Mouse (Mus musculus): ENCODE data around the gene Aif1.

The Aif1 gene

DNA sequence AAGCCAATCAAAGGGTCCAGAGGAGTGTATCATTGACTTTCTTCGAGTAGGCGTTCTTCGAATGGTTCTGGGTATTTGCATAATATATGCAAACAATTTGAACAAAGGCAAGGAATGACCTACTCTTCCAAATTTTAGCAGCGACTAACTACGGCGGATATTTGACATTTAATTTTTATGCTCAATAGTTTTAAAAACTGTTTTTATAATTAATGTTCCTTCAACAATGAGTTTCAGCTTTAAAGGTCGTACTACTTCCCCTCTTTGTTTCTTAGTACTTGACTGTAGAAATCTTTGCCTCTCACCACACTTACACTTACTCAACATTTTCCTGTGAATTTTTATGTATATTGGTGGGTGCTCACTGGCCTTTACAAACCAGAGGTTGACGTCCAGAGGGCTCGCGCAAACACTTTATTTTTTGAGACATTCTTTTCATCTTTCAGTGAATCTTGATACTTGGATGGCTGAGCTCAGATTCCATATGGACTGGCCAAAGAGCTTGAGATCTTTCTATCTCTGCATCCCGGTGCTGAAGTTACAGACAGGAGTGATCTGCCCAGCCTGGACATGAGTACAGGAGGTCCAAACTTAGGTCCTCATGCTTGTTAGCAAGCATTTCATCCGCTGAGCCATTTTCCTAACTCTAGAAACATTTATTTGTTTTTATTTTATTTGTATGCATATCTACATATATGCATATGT lies 10.3 kb downstream of the Aif1 start:
- no peak for DNase-seq

DNA sequence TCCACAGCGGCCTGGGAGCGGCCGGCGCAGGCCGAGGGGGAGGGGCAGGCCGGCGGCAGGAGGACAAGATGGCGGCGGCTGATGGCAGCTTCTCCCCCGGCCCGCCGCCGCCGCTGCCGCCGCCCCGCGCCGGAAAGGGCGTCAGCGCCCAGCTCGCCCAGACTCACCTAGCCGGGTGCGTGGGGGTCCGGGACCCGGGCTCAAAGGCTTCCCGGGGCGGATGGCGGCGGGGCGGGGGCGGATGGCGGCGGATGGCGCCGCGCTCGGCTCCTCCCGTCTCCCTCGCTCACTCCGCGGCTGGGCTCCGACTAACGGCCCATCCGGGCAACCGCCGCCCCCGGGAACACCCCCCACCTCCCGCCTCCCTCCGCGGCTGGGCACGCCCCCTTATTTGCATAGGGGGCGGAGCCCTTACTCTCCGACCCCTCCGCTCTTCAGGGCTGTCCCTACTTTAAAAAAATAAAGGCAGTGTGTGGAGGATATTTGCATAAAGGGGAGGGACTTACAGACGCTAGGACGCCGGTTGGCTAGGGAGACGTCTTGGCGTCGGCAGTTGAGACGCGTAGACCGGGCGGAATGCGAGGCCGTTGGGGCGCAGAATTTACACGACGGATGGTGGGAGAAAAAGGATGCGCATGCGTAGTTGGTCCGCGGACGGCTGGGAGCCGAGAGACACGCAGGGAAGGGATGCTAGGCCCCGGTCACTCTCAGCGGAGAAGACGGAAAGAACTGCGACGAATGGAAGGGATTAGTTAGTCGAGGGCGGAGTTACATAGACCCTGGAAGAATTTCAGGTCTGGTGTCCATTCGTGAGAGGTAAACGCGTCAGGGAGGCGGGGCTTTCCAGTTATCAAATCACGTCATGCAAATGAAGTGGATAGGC lies 11.1 kb downstream of the Aif1 start, which contains the start of gene Prrc2a:
Prrc2a (minus strand) TSS at position 330 of the 883 bp plus-strand sequence.
- peak; percentile 98 to 99 for DNase-seq

DNA sequence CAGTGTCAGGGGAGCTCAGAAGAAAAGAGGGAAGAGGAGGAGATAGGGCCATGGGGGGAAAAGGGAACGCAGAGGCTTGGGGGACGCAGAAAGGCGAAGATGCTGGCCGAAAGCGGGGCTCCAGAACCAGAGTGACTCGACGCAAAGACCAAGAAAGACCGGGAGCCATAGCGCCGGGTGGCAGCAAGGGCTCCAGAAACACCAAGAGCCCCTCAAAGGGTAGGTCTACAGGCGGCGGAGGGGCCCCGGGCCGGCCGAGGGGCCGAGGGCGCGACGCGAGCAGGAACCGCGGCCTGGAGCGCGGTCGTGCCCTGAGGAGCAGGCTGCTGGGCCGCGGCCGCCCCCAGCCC lies 11.7 kb downstream of the Aif1 start:
- no peak for DNase-seq

DNA sequence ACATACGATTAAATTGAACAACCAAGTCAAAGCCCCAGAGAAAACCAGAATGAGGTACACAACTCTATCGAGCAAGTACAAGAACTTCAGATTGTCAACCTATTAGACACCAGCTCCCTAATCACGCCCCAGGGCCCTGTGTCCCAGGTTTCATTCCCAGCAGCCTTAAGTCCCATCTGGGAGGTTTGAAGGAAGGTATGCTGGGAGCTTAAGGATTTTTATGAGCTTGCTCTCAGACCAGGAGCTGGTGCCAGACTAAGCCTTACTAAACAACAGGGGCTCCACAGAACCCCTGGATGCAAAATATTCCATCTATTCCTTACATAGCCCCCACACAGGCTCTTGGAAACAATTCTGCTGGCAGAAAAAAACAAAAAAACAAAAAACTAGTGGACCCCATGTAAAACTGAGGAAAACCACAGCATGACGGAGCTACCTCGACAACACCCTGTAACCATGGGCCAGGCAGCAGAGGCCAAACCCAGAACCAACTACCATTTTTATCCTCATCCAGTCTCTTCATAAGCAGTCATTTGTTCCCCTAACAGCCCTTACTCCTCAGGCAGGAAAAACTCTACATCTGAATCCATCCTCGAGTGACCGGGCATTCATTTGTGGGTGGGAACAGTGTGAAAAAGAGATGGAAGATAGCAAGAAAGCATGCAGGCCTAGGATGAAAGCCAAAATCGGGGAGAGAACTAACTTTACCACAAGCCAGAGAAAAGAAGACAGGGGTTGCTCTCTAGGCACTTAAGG lies 12.4 kb downstream of the Aif1 start:
- no peak for DNase-seq

DNA sequence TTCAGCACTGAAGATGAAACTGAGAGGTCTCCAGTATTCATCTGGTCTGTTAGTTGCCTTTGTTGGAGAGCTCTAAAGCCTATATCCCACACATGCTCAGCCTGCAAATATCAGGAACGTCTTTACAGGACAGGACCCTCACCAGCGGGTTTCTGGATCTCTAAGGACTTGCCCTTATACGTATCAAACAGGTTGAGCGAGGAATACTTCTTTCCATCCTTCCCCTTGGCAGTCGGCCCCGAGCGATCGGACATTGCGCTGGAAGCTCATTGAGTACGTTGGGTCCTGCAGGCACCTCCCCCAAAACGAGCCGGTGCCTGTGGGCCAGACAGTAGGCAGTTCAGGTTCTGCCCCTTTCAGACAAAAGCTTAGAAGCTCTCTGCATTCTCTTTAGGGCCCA lies 13.1 kb downstream of the Aif1 start:
- DNase-seq = peak in 1 of 2 experiments; percentile 41

DNA sequence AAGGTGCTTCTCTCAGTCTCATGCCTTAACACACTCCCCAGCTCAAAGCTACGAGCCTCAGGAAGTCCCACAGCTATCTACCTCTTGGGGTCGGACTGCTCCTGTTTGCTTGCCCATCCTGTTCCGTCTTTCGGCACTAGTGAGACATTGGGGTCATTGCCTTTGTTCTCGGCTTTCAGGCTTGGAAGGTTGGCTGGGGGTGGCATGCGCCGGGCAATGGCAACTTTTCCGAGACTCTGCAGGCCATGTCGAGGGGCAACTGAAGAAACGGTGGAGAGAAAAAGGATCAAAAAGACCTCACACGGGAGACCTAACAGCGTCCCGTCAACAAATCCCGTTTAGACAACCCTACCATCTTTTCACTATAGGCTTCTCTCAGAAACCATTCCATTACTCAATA lies 13.7 kb downstream of the Aif1 start:
- no peak for DNase-seq

DNA sequence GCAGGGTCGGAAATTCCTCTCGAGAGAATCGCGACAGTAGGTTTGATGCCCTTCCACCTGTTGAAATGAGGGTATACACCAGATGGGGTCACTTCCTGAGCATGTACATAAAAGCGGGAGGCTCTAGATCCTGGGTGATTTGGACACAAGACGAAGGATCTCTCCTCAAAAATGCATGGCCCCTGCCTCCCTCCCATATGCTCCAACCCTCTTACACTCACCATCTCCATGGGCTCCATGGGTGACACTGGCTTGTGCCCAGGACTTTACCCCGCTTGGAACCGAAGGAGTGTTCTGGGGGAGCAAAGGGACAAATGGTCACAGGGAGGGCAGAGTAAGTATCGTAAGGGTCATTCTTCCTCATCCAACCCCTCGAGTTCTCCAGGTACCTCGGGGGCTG lies 14.4 kb downstream of the Aif1 start:
- DNase-seq = no peak

DNA sequence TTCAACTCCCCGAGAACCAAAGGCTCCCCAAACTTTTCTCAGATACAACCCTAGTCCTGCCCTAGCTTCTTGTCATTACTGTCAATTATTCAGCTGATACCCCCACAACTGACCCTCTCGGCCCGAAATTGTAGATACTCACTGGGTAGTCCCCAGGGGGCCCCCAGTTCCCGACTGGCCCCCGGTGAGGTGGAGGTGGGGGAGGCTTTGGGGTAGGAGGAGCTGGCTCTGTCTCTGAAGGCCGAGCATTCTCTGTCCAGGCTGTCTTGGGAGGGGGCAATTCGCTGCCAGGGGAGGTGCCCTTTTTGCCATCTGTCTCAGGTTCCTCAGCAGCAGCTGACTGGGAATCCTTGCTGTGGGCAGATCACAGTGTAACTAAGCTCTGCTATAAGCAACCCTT lies 16.2 kb downstream of the Aif1 start:
- no peak for DNase-seq

DNA sequence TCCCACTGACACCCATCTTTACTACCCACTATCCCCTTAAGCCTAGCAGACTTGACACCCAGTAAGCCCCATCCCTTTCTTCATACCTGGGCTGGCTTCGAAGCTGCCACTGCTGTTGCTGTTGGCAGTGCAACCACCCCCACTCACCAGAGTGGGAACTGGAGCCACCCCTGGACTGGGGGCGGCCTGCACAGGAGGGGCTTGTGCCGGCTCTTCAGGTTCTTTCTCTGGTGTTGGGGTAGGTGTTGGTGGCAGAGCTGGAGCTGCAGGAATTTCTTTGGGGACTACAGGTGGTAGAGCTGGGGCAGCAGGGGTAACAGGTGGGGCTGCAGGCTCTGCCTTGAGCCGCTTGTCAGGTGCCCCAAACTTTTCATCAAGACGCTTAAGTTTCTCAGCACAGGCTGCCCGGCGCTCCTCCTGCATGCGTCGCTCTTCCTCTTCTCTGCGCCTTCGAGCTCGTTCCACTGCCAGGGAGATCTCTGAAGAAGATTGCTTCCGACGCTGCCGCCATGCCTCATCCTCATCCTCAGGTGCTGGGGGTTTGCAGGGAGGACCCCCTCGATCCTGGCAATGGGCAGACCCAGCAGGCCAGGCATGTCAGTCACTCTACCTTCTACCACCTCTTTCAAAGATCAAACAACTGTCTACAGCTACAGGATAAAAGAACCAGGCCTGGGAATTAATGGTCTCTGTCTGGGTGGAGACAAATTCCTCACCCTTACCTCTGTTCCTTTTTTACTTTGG lies 16.8 kb downstream of the Aif1 start:
- peak in 1 of 2 experiments; percentile 2 for DNase-seq

DNA sequence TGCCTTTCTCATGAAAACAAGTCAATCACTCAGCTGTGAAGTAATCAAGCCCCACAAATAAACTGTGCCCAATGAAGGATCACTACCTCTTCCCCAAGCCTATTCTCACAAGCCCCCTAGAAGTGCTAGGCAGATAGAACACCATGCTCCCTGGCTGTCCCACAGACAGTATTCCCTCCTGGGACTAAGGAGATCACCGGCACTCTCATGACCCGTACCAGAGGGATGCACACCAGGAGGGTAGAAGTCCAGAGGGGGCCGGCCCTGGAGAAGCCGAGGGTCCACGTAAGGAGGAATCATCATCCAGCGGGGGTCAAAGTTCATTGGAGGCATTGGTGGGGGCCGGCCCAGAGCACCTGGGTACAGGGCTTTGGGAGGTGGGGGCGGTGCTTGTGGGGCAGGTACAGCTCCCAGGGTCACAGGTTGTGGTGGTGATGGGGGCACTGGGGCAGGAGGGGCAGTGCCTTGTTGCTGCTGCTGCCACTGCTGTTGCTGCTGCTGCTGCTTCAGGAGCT lies 18.1 kb downstream of the Aif1 start:
- no peak for DNase-seq

DNA sequence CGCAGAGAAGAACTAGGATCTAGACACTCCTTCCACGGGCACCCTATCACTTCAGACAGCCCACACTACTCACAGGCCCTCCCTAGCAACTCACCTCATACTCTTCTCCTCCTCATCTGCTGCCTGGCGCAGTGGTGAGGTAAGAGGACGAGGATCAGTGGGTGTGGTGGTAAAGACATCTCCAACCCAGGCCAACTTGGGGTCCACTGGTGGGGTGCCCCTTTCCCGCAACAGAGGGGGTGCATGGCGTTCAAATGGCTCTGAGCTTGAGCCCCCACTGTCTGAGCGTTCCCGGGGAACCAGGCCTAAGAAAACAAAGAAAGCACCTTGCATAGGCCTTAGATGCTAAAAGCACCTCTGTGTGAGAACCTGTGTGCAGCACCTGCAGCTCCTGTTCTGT lies 18.6 kb downstream of the Aif1 start:
- no peak for DNase-seq

DNA sequence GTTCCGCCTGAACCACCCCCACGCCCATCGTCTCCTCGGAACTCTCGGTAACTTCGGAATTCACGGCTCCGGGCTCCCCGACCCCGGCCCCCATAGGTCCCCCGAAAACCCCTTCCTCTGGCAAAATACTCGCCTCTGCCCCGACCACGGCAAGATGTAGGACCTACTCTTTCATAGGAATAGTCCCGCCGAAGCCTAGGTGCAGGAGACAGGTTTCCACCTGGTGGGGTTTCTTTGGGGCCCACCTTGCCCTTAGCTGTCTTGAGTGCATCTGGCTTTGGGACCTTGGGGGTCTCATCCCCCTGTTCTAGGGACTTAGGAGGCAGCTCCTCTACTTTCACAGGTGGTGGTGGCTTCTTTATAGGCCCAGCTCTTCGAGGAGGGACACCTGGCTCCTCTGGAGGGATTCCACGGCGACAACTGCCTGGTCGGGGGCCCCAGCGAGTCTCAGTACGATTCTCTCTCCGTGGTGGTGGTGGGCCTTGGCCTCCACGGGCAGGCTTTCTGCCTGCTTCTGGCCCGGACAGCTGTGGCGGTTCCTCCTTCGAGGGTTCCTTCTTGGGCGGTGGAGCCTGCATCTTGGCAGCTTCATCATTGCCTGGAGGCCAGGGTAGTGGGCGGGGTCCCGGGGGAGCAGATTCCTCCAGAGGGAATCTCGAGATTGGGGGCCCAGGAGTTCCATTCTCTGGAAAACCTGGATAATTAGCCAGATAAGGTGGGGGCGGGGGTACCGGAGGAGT lies 19.2 kb downstream of the Aif1 start:
- DNase-seq = no peak

DNA sequence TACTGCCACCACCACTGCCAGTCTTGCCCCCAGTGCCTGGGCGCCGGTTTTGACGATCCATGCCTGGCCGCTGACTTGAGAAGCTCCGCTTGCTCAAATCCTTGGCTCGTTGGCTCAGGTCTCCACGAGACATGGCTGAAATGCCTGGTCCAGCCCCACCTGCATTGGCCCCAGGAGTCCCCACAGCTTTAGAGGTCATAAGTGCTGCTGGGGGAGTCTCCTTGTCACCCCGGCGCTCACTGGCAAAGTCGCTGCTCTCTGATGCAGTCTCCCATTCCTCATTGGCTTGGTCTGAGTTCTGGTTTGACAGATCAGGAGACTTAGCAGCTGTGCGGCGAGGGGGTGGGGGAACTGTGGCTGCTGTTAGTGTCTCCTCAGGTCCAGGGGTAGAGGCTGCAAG lies 20.4 kb downstream of the Aif1 start:
- DNase-seq = no peak

DNA sequence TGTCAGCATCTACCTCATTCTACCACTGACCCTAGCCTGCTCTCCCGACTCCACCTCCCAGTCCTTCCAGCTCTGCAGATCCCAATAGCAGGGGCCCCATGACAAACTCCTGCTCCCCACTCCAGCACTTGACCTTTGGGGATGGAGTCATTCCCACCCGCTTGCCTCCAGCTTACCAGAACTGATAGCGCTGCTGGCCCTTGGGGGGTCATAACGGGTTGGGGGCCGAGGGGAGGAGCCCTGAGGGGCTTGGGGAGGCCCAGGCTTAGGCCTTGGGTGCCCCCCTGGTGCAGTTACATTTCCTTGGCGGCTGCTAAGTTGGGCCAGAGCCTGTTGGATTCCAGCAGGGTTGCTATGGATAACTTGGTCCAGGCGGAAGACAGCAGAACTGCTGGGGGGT lies 21.3 kb downstream of the Aif1 start:
- DNase-seq = no peak

DNA sequence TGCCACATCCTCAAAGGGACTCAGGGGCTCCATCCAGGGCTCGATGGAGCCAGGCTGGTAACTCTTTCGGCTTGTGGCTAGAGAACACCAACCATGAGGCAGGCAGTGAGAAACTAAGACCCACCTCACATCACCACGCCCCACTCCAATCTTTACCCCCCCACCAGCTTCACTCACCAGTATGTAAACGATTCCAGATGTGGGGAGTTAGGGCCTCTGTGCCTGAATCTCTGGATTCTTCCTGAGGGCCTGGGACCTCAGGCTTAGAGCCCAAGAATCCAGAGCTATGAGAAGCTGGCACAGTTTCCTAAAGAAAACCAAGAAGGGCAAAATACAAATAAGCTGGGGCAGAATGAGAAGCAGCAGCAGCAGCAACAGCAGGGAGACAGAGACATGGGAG lies 21.9 kb downstream of the Aif1 start:
- no peak for DNase-seq

DNA sequence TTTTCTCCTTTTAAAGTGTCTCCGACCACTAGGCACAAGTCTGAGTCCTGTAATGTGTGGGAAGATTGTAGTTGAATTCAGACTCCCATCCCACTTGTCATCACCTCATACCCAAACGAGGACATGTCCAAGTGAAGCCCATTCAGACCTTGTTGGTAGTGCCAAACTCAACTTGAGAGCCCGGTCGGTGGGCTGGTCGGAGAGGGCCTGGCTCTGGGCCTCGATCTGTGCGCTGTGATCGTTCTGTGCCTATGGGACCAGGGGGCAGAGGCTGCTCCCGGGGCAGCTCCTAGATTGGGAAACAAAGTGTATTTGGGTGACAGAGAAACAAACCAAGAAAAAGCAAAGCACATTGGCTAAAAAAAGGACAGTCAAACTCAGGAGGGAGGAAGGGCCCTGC lies 22.8 kb downstream of the Aif1 start:
- no peak for DNase-seq

DNA sequence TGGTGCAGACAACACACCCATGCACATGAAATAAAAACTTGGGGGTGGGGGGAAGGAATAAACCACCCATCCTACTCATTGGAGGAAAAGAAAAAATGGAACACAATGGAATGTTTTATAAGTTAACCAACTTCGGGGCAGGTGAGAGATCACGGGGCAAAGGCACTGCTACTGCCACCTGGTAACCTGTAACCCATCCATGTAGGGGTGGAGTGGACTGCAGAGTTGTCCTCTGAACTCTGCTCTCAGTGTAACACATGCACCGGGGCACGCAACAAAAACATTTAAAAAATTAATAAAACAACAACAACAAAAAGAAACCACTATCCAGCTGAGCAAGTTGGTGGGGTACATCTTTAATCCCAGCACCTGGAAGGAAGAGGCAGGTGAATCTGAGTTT lies 23.7 kb downstream of the Aif1 start:
- no peak for DNase-seq

DNA sequence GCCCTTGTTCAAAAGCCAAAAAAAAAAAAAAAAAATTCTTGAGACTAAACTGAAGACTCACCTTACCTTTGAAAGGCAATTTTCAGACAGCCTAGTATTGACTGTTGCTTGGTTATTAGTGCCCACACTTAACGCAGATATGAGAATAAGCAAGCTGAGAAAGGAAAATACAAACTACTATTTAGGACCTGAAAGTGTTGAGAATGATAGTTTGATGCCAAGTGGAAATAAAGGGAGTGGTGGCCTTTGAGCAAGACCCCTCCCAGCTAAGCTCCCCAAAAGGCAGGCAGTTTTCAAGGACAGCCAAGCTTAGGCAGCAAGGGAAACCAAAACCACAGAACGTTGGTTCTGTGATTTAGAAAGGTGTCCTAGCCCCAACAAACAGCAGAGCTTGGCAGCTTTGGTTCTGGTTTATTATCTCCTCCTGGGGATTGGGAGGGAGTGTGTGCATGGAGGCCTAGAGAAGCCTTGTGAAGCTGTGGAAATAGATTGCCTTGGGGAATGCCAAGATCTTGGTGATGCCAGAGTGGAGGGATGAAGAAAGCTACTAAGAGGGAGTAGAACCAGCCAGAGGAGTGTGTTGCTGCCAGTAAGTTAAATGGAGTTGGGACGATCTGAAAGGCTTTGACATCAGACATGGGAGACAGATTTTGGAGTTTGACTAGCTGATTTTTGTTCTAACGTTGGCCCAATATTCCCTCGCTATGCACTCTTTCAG lies 27.8 kb downstream of the Aif1 start:
- no peak for DNase-seq

DNA sequence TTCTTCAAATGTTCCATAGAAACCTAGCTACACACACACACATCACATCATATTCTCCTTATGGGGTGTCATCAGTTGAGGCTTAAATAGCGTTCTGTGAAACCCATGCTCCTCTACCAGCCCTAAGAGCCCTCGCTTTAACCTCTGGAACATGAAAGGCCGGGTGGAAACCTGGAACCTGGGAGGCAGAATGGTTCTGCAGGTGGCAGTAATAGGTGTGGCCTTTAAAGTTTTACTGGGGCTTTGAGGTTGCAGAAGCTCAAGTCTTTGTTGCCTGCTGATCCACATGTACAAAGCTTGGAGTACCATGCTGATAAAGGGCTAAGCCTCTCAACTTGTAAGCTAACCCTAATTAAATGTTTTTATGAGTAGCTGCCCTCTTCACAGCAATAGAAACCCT lies 28.5 kb downstream of the Aif1 start:
- no peak for DNase-seq

DNA sequence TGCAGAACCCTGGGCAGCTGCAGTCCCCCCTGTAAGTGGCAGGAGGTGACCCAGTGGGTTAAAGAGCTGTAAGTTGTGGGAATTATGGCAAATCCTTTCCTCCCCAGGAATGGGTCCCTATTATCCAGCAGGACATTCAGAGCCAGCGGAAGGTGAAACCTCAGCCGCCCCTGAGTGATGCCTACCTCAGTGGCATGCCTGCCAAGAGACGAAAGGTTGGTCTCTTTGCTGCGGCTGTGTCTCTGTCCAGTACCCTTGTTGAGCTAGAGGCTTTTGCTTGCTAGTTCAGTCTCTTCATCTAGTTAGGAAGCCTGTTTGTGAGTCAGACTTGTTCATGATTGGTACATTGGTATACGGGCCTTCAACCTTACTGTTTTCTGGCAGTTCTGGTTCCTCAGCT lies 29.7 kb downstream of the Aif1 start:
- no peak for DNase-seq

DNA sequence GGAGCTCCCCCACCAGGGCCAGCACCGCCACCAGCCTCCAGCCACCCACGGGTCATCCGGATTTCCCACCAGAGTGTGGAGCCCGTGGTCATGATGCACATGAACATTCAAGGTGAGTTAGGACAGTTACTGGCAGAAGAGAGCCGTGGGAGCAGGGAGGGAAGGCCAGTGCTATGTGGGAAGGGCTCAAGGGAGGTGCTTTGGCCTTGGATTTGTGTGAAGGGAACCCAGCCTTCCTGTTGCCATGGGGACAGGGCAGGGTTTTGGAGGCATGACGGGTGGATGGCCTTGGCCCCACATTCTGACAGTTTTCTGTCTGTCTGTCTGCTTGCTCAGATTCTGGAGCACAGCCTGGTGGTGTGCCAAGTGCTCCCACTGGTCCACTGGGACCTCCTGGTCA lies 33.9 kb downstream of the Aif1 start:
- no peak for DNase-seq

All from cerebellum, adult 18-20 months (tissue).